ENCODE assay signal across 11 mouse cellular contexts in genomic region chr12:26621135-26621932, GRCm38 (mm10).
A peak's percentile ranks its signal among the peaks of the same experiment; 100 is the strongest.
DNase-seq lines count a peak whose midpoint lies in the region; ATAC-seq and TF ChIP-seq lines count a peak whose summit lies in the region.
"Had no signal": no experiment of that assay in that cellular context is flagged by ENCODE, and none has a peak within 500 bp of the region (broad histone marks: within the 10 kb centered on the region; RNA-seq: fewer than 3 reads in every experiment).

No protein-coding gene starts in this region.

- peaks cover 16% of the 10 kb centered on the region; the same call in 1 of the 2 replicates for H3K4me1 ChIP-seq in forebrain, postnatal 0 days (ENCODE audit: insufficient read depth)
- H3K4me1 ChIP-seq in midbrain, embryonic 12.5 days, result peaks cover 13% of the 10 kb centered on the region

- no peaks in the 10 kb centered on the region for H3K36me3 ChIP-seq in forebrain, postnatal 0 days (ENCODE audit: insufficient read depth)
- H3K36me3 ChIP-seq in midbrain, embryonic 12.5 days, result no peaks in the 10 kb centered on the region
- H3K36me3 ChIP-seq: G1E; limb, embryonic 15.5 days had no signal

- no peaks in the 10 kb centered on the region for H3K27me3 ChIP-seq in forebrain, postnatal 0 days (ENCODE audit: insufficient read depth, low read length)
- H3K27me3 ChIP-seq in midbrain, embryonic 12.5 days, result no peaks in the 10 kb centered on the region
- H3K27me3 ChIP-seq: limb, embryonic 15.5 days had no signal

- H3K9me3 ChIP-seq in forebrain, postnatal 0 days (ENCODE audit: low read length), result no peaks in the 10 kb centered on the region
- H3K9me3 ChIP-seq in midbrain, embryonic 12.5 days, result no peaks in the 10 kb centered on the region
- H3K9me3 ChIP-seq: limb, embryonic 15.5 days had no signal

- TF ChIP-seq CTCF in brain, embryonic 14.5 days (IDR thresholded peaks at IDR 0.05; ENCODE audit: borderline replicate concordance, extremely low read depth, insufficient read depth, insufficient read length), result no peak
- no peak; the same call in 1 of the 2 replicates for TF ChIP-seq CTCF in forebrain, postnatal 0 days (IDR thresholded peaks at IDR 0.05; ENCODE audit: low read depth)

- TF ChIP-seq POLR2A in brain, embryonic 14.5 days (IDR thresholded peaks at IDR 0.05; ENCODE audit: borderline replicate concordance, extremely low read depth, insufficient read depth, insufficient read length, poor library complexity, severe bottlenecking), result no peak

- ATAC-seq in frontal cortex, adult (ENCODE audit: low TSS enrichment), result peak; percentile 81
- ATAC-seq in forebrain, postnatal 0 days, result peak; percentile 92
- ATAC-seq in midbrain, embryonic 12.5 days (ENCODE audit: low FRiP score, low read depth), result no peak
- no peak for ATAC-seq in megakaryocyte-erythroid progenitor cell, adult 5-6 weeks (replicated peaks; ENCODE audit: low FRiP score, low TSS enrichment, poor library complexity, severe bottlenecking)

- H3K4me2 ChIP-seq in forebrain, postnatal 0 days (ENCODE audit: low read depth), result peak overlapping the region; percentile 4; the same call in 1 of the 2 replicates
- no peak overlapping the region for H3K4me2 ChIP-seq in midbrain, embryonic 12.5 days (replicated peaks)
- H3K4me2 ChIP-seq: limb, embryonic 15.5 days had no signal

- 48% methylated on average over 12 of the region's 12 CpGs for WGBS in forebrain, postnatal 0 days
- WGBS in midbrain, embryonic 12.5 days, result 78% methylated on average over 12 of the region's 12 CpGs

- no peak for DNase-seq in frontal cortex, postnatal 25 days (ENCODE audit: low spot score in 2 of 2)
- peak; percentile 79 for DNase-seq in brain, embryonic 14.5 days (ENCODE audit: low read depth)
- no peak for DNase-seq in forebrain, postnatal 0 days
- DNase-seq in ovary, adult 18-20 months (ENCODE audit: low spot score), result no peak
- no peak for DNase-seq in thymus, adult 18-20 months
- DNase-seq: kidney, postnatal 25 days had no signal

- H3K9ac ChIP-seq in forebrain, postnatal 0 days, result no peak overlapping the region; the same call in 1 of the 2 replicates
- H3K9ac ChIP-seq in midbrain, embryonic 12.5 days (replicated peaks), result no peak overlapping the region
- H3K9ac ChIP-seq: limb, embryonic 15.5 days had no signal

- H3K4me3 ChIP-seq in forebrain, postnatal 0 days (ENCODE audit: low read depth, low read length), result no peak overlapping the region
- no peak overlapping the region for H3K4me3 ChIP-seq in midbrain, embryonic 12.5 days
- H3K4me3 ChIP-seq: limb, embryonic 15.5 days had no signal

- H3K27ac ChIP-seq in forebrain, postnatal 0 days (ENCODE audit: low read depth, low read length), result peak overlapping the region; percentile 80
- peak overlapping the region; percentile 16 for H3K27ac ChIP-seq in midbrain, embryonic 12.5 days (replicated peaks)
- H3K27ac ChIP-seq: limb, embryonic 15.5 days had no signal

Comparison
In these comparisons a context has a peak if more than half of its experiments do, and no peak if none do; other contexts are left out.
1. ATAC-seq: peak in frontal cortex, adult (single experiment) and forebrain, postnatal 0 days (single experiment); none in midbrain, embryonic 12.5 days (single experiment) and megakaryocyte-erythroid progenitor cell, adult 5-6 weeks (single experiment).